Mouse (Mus musculus) heart, adult 18-20 months (tissue): ENCODE results near the gene Usp46. TPM values are rescaled to one million over a fixed set of nuclear protein-coding genes. Genes with fewer than 3 reads are reported as not detected.
"Not testable (repeated sequence)": the region's sequence is repeated elsewhere in the genome, so short reads cannot be mapped to it uniquely, and the experiment has no call there.

Source experiments
- DNase-seq, 2 experiments: peaks; one replicate each; pipeline ENCODE4 v3.0.0; 2021 to 2022; ENCODE audit warnings: mixed read lengths in 1 of 2
- total RNA-seq, 2 experiments: library from RNA; stranded (reverse); gene quantifications; 2 replicates each; pipeline ENCODE4 v1.2.3; 2021

The Usp46 gene
- total RNA-seq, 2 experiments from 2014 or later = 34.8 to 38.2 TPM

- DNase-seq = no peak
These were observed 39.3 kb downstream of the Usp46 start for GRCm38 (mm10) chr5:74028691-74029479.

GRCm38 (mm10) chr5:74028221-74028620 lies 40.0 kb downstream of the Usp46 start:
- DNase-seq = no peak

- peak; percentile 29 to 31 for DNase-seq
These were observed 47.7 kb downstream of the Usp46 start for GRCm38 (mm10) chr5:74020506-74020905.

GRCm38 (mm10) chr5:74018870-74019565 lies 49.2 kb downstream of the Usp46 start:
- DNase-seq = no peak

- no peak for DNase-seq
These were observed 50.7 kb downstream of the Usp46 start for GRCm38 (mm10) chr5:74017488-74017887.

GRCm38 (mm10) chr5:74011629-74012028 lies 56.6 kb downstream of the Usp46 start:
- DNase-seq = no peak

- peak; percentile 28 to 31 for DNase-seq
These were observed 60.6 kb downstream of the Usp46 start for GRCm38 (mm10) chr5:74007492-74008070.

- no peak for DNase-seq
These were observed 62.3 kb downstream of the Usp46 start for GRCm38 (mm10) chr5:74005936-74006335.

- DNase-seq = no peak
These were observed 66.5 kb downstream of the Usp46 start for GRCm38 (mm10) chr5:74001743-74002142.

GRCm38 (mm10) chr5:73998966-73999365 lies 69.3 kb downstream of the Usp46 start:
- DNase-seq = no peak

GRCm38 (mm10) chr5:73994850-73995249 lies 73.4 kb downstream of the Usp46 start:
- no peak for DNase-seq

- peak; percentile 41 to 55 for DNase-seq
These were observed 74.7 kb downstream of the Usp46 start for GRCm38 (mm10) chr5:73993538-73993937.

GRCm38 (mm10) chr5:73992321-73992720 lies 75.9 kb downstream of the Usp46 start:
- no peak for DNase-seq

- no peak for DNase-seq
These were observed 78.7 kb downstream of the Usp46 start for GRCm38 (mm10) chr5:73989532-73989931.

- peak in 1 of 2 experiments; percentile 14 for DNase-seq
These were observed 80.3 kb downstream of the Usp46 start for GRCm38 (mm10) chr5:73987777-73988560.

- DNase-seq = no peak
These were observed 90.8 kb downstream of the Usp46 start for GRCm38 (mm10) chr5:73977426-73977825.

- peak; percentile 45 to 56 for DNase-seq
These were observed 96.5 kb downstream of the Usp46 start for GRCm38 (mm10) chr5:73971701-73972100.

- peak; percentile 61 to 80 for DNase-seq
These were observed 98.1 kb downstream of the Usp46 start for GRCm38 (mm10) chr5:73970024-73970628.

- DNase-seq = no peak
These were observed 98.9 kb downstream of the Usp46 start for GRCm38 (mm10) chr5:73969338-73969737.

- DNase-seq = no peak
These were observed 108.5 kb downstream of the Usp46 start for GRCm38 (mm10) chr5:73959779-73960178.

- not testable (repeated sequence) for DNase-seq
These were observed 109.6 kb downstream of the Usp46 start for GRCm38 (mm10) chr5:73958614-73959013.

- no peak for DNase-seq
These were observed 110.1 kb downstream of the Usp46 start for GRCm38 (mm10) chr5:73958096-73958495.
